Comparison of ENCODE assay signal across 16 mouse cellular contexts in genomic region chr9:54745740-54746370, GRCm38 (mm10). TPM values are rescaled to one million over a fixed set of nuclear protein-coding genes. Genes with fewer than 3 reads are reported as not detected.
DNase-seq lines count a peak whose midpoint lies in the region; ATAC-seq lines count a peak whose summit lies in the region.
"Had no signal": no experiment of that assay in that cellular context is flagged by ENCODE, and none has a peak within 500 bp of the region (broad histone marks: within the 10 kb centered on the region; RNA-seq: fewer than 3 reads in every experiment).

No protein-coding gene starts in this region.

- peaks cover 9% of the 10 kb centered on the region; the same call in 1 of the 2 replicates for H3K4me1 ChIP-seq in midbrain, embryonic 12.5 days
- no peaks in the 10 kb centered on the region for H3K4me1 ChIP-seq in midbrain, embryonic 16.5 days (ENCODE audit: control insufficient read depth, insufficient read depth, low read length)
- H3K4me1 ChIP-seq in embryonic facial prominence, embryonic 10.5 days: peaks cover 61% of the 10 kb centered on the region
- H3K4me1 ChIP-seq in hindbrain, embryonic 15.5 days (replicated peaks): 0 out of 2 replicates have a peak, but pooled peaks cover 8% of the 10 kb centered on the region
- 0 out of 2 replicates have a peak, but pooled peaks cover 4% of the 10 kb centered on the region for H3K4me1 ChIP-seq in neural tube, embryonic 14.5 days (ENCODE audit: control insufficient read depth, insufficient read depth, low read length)

- 57% methylated on average over 13 of the region's 13 CpGs for WGBS in midbrain, embryonic 12.5 days
- WGBS in midbrain, embryonic 16.5 days: 44% methylated on average over 13 of the region's 13 CpGs
- WGBS in embryonic facial prominence, embryonic 10.5 days: 53% methylated on average over 13 of the region's 13 CpGs
- WGBS in hindbrain, embryonic 15.5 days: 20% methylated on average over 13 of the region's 13 CpGs
- 11% methylated on average over 13 of the region's 13 CpGs for WGBS in neural tube, embryonic 14.5 days

- H3K27me3 ChIP-seq in midbrain, embryonic 12.5 days: no peaks in the 10 kb centered on the region
- H3K27me3 ChIP-seq in midbrain, embryonic 16.5 days (ENCODE audit: control insufficient read depth, insufficient read depth, low read depth, low read length): no peaks in the 10 kb centered on the region
- no peaks in the 10 kb centered on the region for H3K27me3 ChIP-seq in embryonic facial prominence, embryonic 10.5 days (replicated peaks; ENCODE audit: low read depth, poor library complexity, severe bottlenecking)
- H3K27me3 ChIP-seq in hindbrain, embryonic 15.5 days: no peaks in the 10 kb centered on the region
- H3K27me3 ChIP-seq in neural tube, embryonic 14.5 days (ENCODE audit: control insufficient read depth, insufficient read depth, low read length): no peaks in the 10 kb centered on the region

- H3K27ac ChIP-seq in midbrain, embryonic 12.5 days (replicated peaks): no peak overlapping the region
- H3K27ac ChIP-seq in midbrain, embryonic 16.5 days (ENCODE audit: low read length): no peak overlapping the region
- H3K27ac ChIP-seq in embryonic facial prominence, embryonic 10.5 days (replicated peaks): peak overlapping the region; percentile 54
- H3K27ac ChIP-seq in hindbrain, embryonic 15.5 days (replicated peaks): no peak overlapping the region
- no peak overlapping the region for H3K27ac ChIP-seq in neural tube, embryonic 14.5 days (ENCODE audit: low read depth, low read length)

- no peaks in the 10 kb centered on the region for H3K36me3 ChIP-seq in midbrain, embryonic 12.5 days
- H3K36me3 ChIP-seq in midbrain, embryonic 16.5 days (ENCODE audit: control insufficient read depth, insufficient read depth, low read length): no peaks in the 10 kb centered on the region
- no peaks in the 10 kb centered on the region for H3K36me3 ChIP-seq in embryonic facial prominence, embryonic 10.5 days (replicated peaks)
- no peaks in the 10 kb centered on the region for H3K36me3 ChIP-seq in hindbrain, embryonic 15.5 days
- no peaks in the 10 kb centered on the region for H3K36me3 ChIP-seq in neural tube, embryonic 14.5 days (ENCODE audit: control insufficient read depth, insufficient read depth, low read length)

- H3K4me2 ChIP-seq in midbrain, embryonic 12.5 days (replicated peaks): no peak overlapping the region
- H3K4me2 ChIP-seq in midbrain, embryonic 16.5 days (ENCODE audit: low read length): no peak overlapping the region
- H3K4me2 ChIP-seq in hindbrain, embryonic 15.5 days: no peak overlapping the region
- H3K4me2 ChIP-seq in neural tube, embryonic 14.5 days (ENCODE audit: low read depth, low read length): no peak overlapping the region
- H3K4me2 ChIP-seq: lung, embryonic 14.5 days had no signal

- no peaks in the 10 kb centered on the region for H3K9me3 ChIP-seq in midbrain, embryonic 12.5 days
- H3K9me3 ChIP-seq in midbrain, embryonic 16.5 days (replicated peaks; ENCODE audit: control insufficient read depth, low read length, poor library complexity, severe bottlenecking): no peaks in the 10 kb centered on the region
- H3K9me3 ChIP-seq in embryonic facial prominence, embryonic 10.5 days: no peaks in the 10 kb centered on the region
- no peaks in the 10 kb centered on the region for H3K9me3 ChIP-seq in hindbrain, embryonic 15.5 days
- H3K9me3 ChIP-seq in neural tube, embryonic 14.5 days (ENCODE audit: control insufficient read depth, low read length): no peaks in the 10 kb centered on the region

- ATAC-seq in midbrain, embryonic 12.5 days (ENCODE audit: low FRiP score, low read depth): peak; percentile 47
- ATAC-seq in midbrain, embryonic 16.5 days: no peak
- ATAC-seq in hindbrain, embryonic 15.5 days (ENCODE audit: low FRiP score, low read depth): peak; percentile 45; the same call in 1 of the 2 replicates
- ATAC-seq in neural tube, embryonic 14.5 days (ENCODE audit: low read depth): peak; percentile 77; the same call in 1 of the 2 replicates
- ATAC-seq: activated CD4-positive, CD25-positive, alpha-beta regulatory T cell, adult 4 months; CD4-positive, CD25-positive, alpha-beta regulatory T cell, adult 4 months had no signal

- peak; percentile 42 for DNase-seq in embryonic facial prominence, embryonic 10.5 days (ENCODE audit: low spot score)
- no peak for DNase-seq in gastrocnemius, adult 8-10 months (ENCODE audit: low spot score in 2 of 2)
- no peak for DNase-seq in testis, postnatal 10 days (ENCODE audit: low spot score)
- DNase-seq: cerebellum, adult 11-12 months; heart, adult 11 months; lung, embryonic 14.5 days; right cerebral cortex, adult 18-20 months; spleen, adult 18-20 months; thymus, adult 18-20 months had no signal

- H3K4me3 ChIP-seq in midbrain, embryonic 12.5 days: no peak overlapping the region
- H3K4me3 ChIP-seq in midbrain, embryonic 16.5 days (ENCODE audit: low read depth, low read length): no peak overlapping the region
- H3K4me3 ChIP-seq in embryonic facial prominence, embryonic 10.5 days: no peak overlapping the region
- H3K4me3 ChIP-seq in hindbrain, embryonic 15.5 days: no peak overlapping the region
- no peak overlapping the region for H3K4me3 ChIP-seq in neural tube, embryonic 14.5 days (ENCODE audit: low read depth, low read length)

- no peak overlapping the region for H3K9ac ChIP-seq in midbrain, embryonic 12.5 days (replicated peaks)
- no peak overlapping the region for H3K9ac ChIP-seq in midbrain, embryonic 16.5 days (ENCODE audit: low read depth, low read length)
- no peak overlapping the region for H3K9ac ChIP-seq in hindbrain, embryonic 15.5 days
- no peak overlapping the region for H3K9ac ChIP-seq in neural tube, embryonic 14.5 days (replicated peaks; ENCODE audit: low read depth, low read length)
- H3K9ac ChIP-seq: lung, embryonic 14.5 days had no signal

RNA-seq across cellular contexts. Expression of gene Wdr61, which starts 11.5 kb away (rescaled TPM):
- 128 and 134 TPM in 2 replicates for polyA plus RNA-seq in midbrain, embryonic 12.5 days (2016; fragmentation: Nextera tagmentation; extraction: Ambion mirVana)
- polyA plus RNA-seq in midbrain, embryonic 16.5 days (2015; fragmentation: Nextera tagmentation; extraction: Ambion mirVana): 90.0 and 91.9 TPM in 2 replicates
- 182 and 188 TPM in 2 replicates for polyA plus RNA-seq in embryonic facial prominence, embryonic 10.5 days (2016; fragmentation: Nextera tagmentation; extraction: Ambion mirVana)
- 88.8 and 94.1 TPM in 2 replicates for polyA plus RNA-seq in hindbrain, embryonic 15.5 days (2015; fragmentation: Nextera tagmentation; extraction: Ambion mirVana)
- 76.3 and 91.0 TPM in 2 replicates for polyA plus RNA-seq in neural tube, embryonic 14.5 days (2014; fragmentation: Nextera tagmentation; extraction: Ambion mirVana)
- 10 to 100 TPM; 15.5 to 20.2 (median 17.1) TPM for total RNA-seq in gastrocnemius, adult 8-10 months (2022)

RNA-seq across cellular contexts. Expression of gene Crabp1, which starts 18.7 kb away (rescaled TPM):
- 418 and 522 TPM in 2 replicates for polyA plus RNA-seq in midbrain, embryonic 12.5 days (2016; fragmentation: Nextera tagmentation; extraction: Ambion mirVana)
- 19.3 TPM in 2 replicates for polyA plus RNA-seq in midbrain, embryonic 16.5 days (2015; fragmentation: Nextera tagmentation; extraction: Ambion mirVana)
- polyA plus RNA-seq in embryonic facial prominence, embryonic 10.5 days (2016; fragmentation: Nextera tagmentation; extraction: Ambion mirVana): 1,341 and 1,562 TPM in 2 replicates
- polyA plus RNA-seq in hindbrain, embryonic 15.5 days (2015; fragmentation: Nextera tagmentation; extraction: Ambion mirVana): 224 and 240 TPM in 2 replicates
- polyA plus RNA-seq in neural tube, embryonic 14.5 days (2014; fragmentation: Nextera tagmentation; extraction: Ambion mirVana): 589 and 733 TPM in 2 replicates
- 1 to 10 TPM in 1 of 4 experiments, under 1 TPM in 2, not detected in 1; 0.41 to 2.0 (median 0.88) TPM for total RNA-seq in gastrocnemius, adult 8-10 months (2022)
- total RNA-seq: liver, adult 2 months had no signal
- polyA plus RNA-seq: activated CD4-positive, CD25-positive, alpha-beta regulatory T cell, adult 4 months; CD4-positive, CD25-positive, alpha-beta regulatory T cell, adult 4 months; liver, adult 2 months had no signal

RNA-seq across cellular contexts. Expression of gene Dnaja4, which starts 47.2 kb away (rescaled TPM):
- 3.7 and 4.4 TPM in 2 replicates for polyA plus RNA-seq in midbrain, embryonic 12.5 days (2016; fragmentation: Nextera tagmentation; extraction: Ambion mirVana)
- polyA plus RNA-seq in midbrain, embryonic 16.5 days (2015; fragmentation: Nextera tagmentation; extraction: Ambion mirVana): 7.4 and 8.4 TPM in 2 replicates
- 3.2 and 3.5 TPM in 2 replicates for polyA plus RNA-seq in embryonic facial prominence, embryonic 10.5 days (2016; fragmentation: Nextera tagmentation; extraction: Ambion mirVana)
- polyA plus RNA-seq in hindbrain, embryonic 15.5 days (2015; fragmentation: Nextera tagmentation; extraction: Ambion mirVana): 7.5 and 7.6 TPM in 2 replicates
- polyA plus RNA-seq in neural tube, embryonic 14.5 days (2014; fragmentation: Nextera tagmentation; extraction: Ambion mirVana): 7.4 and 8.5 TPM in 2 replicates
- total RNA-seq in gastrocnemius, adult 8-10 months (2022): 10 to 100 TPM; 49.0 to 56.8 (median 51.9) TPM

Comparison
In these comparisons a context has a peak if more than half of its experiments do, and no peak if none do; other contexts are left out.
1. RNA of gene Crabp1, which starts 18.7 kb away (polyA plus RNA-seq): 1,341 to 1,562 TPM in embryonic facial prominence, embryonic 10.5 days, 589 to 733 TPM in neural tube, embryonic 14.5 days, 418 to 522 TPM in midbrain, embryonic 12.5 days and 224 to 240 TPM in hindbrain, embryonic 15.5 days; 19.3 TPM in midbrain, embryonic 16.5 days; every median in the first group is over 10 times any median in the second.